Mouse (Mus musculus) c-Kit-negative CD71-positive TER-119-positive erythroid progenitor cells, embryonic 14.5 days (primary cell): ENCODE results near the gene Mfap1b.
"Not testable (repeated sequence)": the region's sequence is repeated elsewhere in the genome, so short reads cannot be mapped to it uniquely, and the experiment has no call there.

Source experiments
- DNase-seq: peaks from one replicate; pipeline ENCODE4 v3.0.0-alpha.2; 2013; ENCODE audit warnings: low read depth, low spot score

The Mfap1b gene

DNA sequence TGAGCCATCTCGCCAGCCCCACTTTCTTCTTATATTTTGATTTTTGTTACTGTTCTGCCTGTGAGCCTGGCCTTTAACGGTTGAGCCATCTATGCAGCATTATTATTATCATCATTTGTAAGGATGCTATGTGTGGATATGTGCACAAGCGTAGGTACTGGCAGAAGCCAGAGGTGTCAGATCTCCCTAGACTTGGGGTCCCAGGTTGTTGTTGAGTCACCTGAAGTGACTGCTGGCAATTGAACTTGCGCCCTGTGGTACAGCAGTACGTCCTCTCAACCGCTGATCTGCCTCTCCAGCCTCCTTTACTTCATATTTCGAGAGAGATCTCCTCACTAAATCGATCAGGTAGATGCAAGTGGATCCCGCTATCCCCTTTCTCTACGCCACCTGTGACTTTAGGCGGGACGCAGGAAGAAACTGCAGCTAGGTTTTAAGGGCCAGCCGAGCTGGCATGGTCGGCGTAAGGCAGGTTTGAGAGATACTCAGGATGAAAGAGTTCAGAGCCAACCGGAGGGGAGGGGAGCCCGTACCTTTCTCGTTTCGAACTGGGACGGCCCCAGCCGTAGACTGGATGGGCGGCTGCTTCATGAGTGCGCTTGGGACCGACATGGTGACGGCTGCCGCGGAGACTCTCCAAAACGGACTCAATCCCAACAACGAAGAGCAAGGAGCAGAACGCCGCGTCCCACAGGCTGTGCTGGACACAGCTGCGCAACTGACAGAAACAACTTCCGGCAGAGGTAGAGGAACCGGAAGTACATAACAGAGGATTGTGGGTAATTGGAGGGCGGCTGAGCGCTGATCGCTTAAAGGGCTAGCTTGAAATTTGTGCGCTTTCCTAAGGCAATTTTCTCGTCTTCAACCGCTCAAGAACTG, at the start of gene Mfap1b:
TSS of gene Mfap1b (minus strand) at position 767 of the 879 bp plus-strand sequence.
- DNase-seq, result peak; percentile 77

DNA sequence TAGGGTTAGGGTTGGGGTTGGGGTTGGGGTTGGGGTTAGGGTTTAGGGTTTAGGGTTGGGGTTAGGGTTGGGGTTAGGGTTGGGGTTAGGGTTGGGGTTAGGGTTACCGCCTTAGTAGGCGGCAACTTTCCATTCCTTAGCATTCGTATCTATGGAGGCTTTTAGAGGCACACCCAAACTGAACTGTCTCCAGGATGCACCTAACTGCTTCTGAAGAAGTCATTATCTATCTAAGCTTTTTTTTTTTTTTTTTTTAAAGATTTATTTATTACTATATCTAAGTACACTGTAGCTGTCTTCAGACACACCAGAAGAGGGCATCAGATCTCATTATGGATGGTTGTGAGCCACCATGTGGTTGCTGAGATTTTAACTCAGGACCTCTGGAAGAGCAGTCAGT, 49.0 kb upstream of the Mfap1b start:
- not testable (repeated sequence) for DNase-seq

DNA sequence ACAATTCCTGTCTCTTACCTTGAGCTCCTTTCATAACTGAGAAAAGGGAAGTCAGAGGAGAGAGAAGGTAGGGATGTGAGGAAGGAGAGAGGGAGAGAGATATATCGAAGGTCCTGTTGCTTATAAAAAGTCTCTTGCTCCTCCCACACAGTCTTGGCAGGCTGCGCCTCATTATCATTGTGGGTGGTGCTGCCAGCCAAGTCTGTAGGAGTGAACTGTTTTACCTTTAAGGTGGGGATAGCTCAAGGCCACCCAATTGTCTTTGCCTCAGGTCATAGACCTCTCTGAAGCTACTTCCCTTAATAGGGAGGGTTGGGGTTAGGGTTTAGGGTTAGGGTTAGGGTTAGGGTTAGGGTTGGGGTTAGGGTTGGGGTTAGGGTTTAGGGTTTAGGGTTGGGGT, 48.1 kb upstream of the Mfap1b start:
- no peak for DNase-seq

DNA sequence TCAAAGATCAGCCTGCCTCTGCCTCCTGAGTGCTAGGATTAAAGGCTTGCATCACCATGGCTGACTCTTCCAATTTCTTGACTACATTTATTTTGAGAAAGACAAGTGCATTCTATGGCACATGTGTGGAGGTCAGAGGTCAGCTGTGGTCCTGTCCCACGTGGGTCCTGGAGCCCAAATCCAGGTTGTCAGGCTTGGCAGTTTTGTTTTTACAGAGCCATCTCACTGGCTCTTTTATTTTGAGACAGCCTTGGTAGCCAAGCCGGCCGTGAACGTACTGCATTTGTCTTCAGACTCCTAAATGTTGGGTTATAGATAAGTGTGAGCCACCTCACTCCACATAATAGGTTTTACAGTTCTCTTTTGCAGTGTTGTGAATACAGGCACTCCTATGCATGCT, 44.8 kb upstream of the Mfap1b start:
- DNase-seq, result not testable (repeated sequence)

DNA sequence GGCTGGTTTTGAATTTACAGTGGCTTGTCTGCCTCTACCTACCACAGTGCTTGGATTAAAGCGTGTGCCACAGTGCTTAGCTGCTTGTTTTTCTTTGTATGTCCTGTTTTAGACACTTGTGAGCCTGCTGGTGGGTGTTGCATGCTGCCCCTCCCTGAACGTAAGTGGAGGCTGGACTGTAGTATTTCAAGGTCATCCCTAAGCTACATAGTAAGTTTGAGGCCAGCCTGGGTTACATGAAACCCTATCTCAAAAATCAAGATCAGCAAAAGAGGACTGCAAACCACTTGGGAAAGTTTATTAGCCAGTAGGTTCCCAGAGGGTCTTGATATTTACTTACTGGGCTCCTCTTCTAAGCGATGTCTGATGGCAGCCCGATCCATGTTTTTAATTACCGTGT, 44.2 kb upstream of the Mfap1b start:
- DNase-seq, result no peak

DNA sequence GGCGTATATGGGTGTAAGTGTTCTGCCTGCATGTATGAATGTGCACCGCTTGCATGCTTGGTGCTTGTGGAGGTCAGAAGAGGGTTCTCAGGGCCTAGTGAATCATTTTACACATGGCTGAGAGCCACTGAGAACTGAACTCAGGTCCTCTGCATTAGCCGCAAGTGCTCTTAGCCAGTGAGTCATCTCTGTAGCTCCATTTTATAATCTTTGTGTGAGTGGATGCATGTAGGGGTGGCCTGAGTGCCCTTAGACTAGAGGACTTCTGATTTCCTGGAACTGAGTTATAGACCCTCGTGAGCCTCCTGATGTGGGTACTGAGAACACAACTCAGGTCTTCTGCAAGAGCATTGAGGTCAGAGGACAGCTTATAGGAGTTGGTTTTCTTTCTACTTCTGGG, 40.3 kb upstream of the Mfap1b start:
- no peak for DNase-seq

DNA sequence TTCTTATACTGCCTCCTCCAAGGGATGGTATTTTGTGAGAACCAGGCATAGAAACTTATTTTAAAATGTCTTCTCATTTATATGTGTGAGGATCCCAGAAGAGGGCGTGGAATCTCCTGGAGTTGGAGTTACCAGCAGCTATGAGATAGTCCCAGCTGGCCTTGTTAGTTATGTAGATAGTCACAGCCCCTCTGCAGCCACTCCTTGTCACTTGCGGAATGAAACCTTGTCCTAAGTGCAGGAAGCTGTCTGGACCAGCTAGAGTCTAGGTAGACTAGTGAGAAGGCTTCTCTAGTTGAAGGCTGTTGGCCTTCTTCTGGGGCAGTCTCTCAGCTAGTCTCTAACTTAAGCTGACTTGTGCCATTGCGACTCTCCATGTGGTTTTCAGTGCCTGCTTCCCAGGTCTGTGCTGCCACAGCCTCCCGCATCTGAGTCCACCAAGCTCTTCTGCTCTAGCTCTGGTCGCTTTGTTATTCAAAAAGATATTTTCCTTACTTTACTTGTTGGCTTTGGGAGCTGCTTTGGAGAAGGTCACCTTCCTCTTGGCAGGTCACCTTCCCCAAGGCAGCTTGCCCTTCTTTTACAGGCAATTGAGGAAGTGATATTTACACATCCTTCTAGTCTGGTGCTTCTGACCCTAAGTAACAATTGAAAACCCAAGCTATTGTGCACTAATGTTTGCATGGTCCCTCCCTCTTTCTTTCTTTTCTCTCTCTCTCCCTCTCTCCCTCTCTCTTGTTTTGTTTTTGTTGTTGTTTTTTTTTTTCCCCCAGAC, 39.3 kb upstream of the Mfap1b start:
- DNase-seq, result not testable (repeated sequence)

DNA sequence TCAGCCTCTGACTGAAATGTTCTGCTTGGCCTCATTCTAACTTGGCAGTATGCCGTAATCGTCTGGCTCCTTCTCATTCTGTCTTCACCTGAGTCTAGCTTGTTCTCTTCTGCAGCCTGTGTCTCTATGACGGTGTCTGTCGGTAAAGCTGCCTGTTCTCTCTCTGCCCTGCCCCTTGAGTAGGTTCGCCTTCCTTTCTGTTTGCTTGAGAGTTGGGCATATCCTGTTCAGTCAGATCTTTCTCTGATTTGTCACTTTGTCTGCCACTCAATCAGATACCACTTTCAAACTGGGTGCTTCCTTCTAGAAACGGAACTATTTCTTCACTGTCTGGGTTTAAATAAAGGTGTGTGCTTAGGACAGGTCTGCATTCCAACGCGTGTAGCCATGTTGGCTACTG, 37.5 kb upstream of the Mfap1b start:
- no peak for DNase-seq

DNA sequence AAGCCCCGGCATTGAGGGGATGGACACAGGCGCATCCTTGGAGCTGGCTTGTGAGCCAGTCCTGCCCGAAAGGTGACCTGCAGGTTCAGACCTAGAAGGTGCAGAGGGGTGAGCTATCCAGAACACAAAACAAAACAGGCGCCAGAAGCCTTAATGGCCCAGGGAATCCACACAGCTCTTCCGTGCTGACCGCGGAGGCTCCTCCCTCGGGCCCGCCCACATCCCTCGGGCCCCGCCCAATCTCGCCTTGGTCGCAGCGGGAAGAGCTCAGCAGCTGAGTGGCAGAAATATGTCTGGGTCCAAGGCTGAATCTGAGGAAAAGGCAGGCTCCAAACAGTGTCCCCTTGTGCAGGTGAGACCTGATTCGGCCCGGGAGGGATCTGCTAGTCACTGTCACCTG, 35.7 kb upstream of the Mfap1b start:
- DNase-seq, result peak; percentile 68

DNA sequence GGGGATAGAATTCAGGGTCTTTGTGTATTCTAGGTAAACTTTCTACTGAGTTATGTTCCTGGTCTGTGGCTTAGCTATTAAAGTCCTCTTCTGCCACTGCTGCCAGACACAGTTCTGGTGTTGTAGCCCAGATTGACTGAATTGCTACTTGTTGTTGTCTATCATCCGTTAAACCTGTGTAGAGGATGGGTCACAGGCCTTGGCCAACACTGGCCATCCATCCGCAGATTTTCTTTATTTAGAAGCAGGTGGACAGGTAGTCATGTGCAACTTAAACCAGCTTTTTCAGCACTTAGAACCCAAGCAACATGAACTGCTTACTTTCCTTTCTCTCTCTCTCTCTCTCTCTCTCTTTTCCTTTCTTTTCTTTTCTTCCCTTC, 34.1 kb upstream of the Mfap1b start:
- no peak for DNase-seq

DNA sequence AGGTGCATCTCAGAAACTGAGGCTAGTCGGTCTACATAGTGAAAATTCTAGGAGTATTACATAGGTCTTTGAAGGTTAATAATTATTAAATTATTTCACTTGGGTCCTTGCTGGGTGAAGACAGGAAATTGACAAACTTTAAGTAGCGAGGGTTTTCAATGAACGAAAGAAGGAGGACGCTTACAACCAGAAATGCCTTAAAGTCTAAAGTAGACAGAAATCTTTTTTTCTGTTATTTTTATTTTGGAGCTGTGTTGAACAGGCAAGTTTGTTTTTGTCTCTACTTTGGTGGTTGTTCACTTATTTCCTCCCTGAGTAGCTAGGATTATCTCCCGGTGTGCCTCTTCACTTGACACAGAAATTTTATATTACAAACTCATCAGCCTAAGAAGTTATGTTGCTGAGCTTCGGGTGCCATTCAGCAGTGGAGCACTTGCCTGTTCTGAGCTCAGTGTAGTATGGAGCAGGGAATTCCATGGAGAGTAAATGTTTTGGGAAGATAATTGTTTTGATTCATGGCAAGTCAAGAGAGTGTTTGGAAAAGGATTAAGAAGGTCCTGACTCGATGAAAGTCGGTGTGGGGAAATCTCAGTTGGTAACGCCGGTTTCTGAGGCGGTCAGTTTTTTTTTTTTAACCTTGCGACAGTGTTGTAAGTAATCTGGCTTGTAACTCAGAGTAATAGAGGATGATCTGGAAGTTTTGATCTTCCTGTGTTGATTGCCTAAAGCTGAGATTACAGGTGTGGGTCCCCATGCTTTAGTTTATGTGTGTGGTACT, 33.5 kb upstream of the Mfap1b start:
- no peak for DNase-seq

DNA sequence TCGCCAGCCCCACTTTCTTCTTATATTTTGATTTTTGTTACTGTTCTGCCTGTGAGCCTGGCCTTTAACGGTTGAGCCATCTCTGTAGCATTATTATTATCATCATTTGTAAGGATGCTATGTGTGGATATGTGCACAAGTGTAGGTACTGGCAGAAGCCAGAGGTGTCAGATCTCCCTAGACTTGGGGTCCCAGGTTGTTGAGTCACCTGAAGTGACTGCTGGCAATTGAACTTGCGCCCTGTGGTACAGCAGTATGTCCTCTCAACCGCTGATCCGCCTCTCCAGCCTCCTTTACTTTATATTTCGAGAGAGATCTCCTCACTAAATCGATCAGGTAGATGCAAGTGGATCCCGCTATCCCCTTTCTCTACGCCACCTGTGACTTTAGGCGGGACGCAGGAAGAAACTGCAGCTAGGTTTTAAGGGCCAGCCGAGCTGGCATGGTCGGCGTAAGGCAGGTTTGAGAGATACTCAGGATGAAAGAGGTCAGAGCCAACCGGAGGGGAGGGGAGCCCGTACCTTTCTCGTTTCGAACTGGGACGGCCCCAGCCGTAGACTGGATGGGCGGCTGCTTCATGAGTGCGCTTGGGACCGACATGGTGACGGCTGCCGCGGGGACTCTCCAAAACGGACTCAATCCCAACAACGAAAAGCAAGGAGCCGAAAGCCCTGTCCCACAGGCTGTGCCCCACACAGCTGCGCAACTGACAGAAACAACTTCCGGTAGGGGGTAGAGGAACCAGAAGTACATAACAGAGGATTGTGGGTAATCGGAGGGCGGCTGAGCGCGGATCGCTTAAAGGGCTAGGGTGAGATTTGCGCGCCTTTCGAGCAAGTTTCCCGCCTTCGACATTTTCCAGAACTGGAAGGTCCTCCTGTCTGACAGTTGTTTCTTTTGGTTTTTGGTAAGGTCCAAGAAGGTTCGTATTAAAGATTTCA, 32.3 kb upstream of the Mfap1b start, which contains the start of the genes Mfap1a and Wdr76:
TSS of gene Mfap1a (minus strand) at position 724 of the 941 bp plus-strand sequence.
TSS of gene Wdr76 (plus strand) at position 782 of the 941 bp plus-strand sequence.
- DNase-seq, result peak; percentile 78

DNA sequence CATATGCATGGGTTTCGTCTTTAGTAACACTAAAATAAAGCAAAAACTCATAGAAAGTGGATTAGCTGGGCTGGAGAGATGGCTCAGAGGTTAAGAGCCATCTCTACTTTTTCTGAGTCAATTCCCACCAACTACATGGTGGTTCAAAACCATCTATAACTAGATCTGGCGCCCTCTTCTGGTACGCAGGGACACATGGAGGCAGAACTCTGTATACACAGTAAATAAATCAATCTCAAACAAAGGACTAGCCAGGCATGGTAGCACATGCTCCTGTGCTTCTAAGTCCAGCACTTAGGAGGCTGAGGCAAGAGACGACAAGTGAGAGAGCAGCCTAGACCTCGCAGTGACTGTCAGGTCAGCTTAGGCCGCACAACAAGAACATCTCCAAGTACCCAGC, 27.7 kb upstream of the Mfap1b start:
- DNase-seq, result not testable (repeated sequence)

DNA sequence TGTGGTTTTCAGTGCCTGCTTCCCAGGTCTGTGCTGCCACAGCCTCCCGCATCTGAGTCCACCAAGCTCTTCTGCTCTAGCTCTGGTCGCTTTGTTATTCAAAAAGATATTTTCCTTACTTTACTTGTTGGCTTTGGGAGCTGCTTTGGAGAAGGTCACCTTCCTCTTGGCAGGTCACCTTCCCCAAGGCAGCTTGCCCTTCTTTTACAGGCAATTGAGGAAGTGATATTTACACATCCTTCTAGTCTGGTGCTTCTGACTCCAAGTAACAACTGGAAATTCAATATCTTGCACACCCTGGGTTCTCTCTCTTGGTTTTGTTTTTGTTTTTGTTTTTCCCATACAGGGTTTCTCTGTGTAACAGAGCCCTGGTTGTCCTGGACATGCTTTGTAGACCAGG, 10.5 kb upstream of the Mfap1b start:
- DNase-seq, result not testable (repeated sequence)

DNA sequence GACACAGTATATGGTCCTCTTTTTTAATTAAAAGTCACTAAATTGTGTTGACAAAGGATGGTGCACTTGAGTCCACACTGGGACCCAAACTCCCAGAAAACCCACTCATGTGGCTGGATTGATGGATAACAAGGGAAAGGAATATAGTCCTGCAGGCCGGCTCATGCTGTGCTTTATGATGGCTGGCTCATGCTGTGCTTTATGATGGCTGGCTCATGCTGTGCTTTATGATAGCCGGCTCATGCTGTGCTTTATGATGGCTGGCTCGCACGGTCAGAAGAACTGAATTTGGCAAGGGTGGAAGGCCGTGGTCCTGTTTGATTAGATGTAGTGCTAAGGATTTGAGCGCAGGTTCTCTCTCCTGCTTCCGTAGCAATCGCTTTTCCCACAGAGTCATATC, 9.7 kb upstream of the Mfap1b start:
- no peak for DNase-seq

DNA sequence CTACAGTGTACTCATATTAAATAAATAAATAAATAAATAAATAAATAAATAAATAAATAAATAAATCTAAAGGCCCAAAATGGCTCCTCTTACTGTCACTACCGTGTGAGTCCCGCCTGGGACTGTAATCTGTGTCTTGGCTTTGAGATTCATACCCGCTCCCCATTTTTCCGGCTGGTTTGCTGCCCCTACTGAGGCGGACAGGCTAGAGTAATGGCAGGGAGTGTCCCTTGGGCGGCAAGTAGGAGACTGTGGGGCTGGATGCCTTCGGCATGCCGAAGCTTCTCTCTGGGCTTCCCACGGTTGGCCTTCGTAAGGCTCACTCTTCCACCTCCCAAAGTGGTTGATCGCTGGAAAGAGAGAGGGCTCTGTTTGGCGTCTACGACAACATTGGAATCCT, 7.0 kb upstream of the Mfap1b start:
- not testable (repeated sequence) for DNase-seq

DNA sequence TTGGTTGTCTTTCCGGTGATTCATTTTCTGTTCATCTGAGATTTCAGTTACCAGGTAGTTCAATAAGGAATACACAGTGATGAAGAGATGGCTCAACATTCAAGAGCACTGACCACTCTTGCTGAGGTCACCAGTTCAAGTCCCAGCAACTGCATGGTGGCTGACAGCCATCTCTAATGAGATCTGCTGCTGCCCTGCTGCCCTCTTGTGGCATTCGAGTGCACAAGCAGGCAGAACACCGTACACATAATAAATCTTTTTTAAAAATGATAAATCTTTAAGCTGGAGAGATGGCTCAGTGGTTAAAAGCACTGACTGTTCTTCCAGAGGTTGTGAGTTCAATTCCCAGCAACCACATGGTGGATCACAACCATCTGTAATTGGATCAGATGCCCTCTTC, 6.6 kb upstream of the Mfap1b start:
- no peak for DNase-seq

DNA sequence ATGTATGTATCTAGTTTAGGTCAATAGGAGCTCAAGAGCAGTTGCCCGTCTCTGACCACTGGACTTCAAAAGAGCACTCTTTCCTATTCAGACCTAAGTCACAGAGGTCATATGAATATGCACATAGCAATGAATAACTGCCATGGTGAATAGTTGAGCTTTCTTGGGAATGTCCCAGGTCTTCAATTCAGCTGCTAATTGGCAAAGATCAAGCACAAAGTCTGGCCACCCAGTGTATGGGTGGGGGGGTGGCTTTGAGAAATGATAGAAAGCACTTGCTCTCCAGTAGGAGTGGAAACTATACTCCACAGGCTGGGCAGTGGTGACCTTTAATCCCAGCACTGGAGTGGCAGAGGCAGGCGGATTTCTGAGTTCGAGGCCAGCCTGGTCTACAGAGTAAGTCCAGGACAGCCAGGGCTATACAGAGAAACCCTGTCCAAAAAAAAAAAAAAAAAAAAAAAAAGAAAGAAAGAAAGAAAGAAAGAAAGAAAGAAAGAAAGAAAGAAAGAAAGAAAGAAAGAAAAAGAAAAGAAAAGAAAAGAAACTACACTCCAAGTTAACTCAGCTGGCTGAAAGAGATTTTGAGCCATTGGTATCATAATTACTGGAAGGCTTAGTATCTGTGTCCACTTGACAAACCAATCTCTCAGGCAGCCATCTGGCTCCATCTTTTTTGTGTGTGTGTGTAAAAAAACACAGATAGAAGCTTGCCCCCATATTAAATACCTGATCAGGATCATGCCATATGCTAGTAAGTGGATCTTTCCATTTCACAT, 3.8 kb upstream of the Mfap1b start:
- no peak for DNase-seq

DNA sequence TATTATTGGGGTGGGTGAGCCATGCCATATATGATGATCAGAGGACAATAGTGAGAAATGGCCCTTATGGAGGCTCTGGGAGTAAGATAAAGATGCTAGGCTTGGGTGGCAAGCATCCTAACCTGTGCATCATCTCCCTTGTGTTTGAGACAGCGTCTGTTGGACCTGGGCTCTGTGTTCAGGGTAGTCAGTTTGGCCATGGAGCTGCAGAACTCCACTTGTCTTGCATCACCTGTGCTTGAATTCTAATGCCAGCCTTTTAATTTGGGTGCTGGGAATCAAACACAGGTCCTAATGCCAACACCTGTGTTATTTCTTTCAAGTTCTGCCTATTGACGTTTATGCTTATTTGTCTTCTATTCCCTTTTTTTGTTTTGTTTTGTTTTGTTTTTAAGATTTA, 1.4 kb upstream of the Mfap1b start:
- DNase-seq, result not testable (repeated sequence)

DNA sequence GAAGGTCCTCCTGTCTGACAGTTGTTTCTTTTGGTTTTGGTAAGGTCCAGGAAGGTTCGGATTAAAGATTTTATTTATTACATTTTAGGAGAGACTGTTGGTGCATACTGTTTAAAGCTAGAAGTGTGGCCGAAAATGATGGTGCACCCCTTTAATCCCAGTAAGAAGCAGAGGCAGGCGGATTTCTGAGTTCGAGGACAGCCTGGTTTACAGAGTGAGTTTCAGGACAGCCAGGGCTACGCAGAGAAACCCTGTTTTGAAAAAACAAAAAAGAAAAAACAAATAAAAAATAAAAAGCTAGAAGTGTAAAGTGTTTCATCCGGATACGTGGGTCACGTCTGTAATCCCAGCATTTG, 291 bp upstream of the Mfap1b start:
- no peak for DNase-seq
